Mouse (Mus musculus): Measurements from ENCODE around the gene Cplx3.

The Cplx3 gene

DNA sequence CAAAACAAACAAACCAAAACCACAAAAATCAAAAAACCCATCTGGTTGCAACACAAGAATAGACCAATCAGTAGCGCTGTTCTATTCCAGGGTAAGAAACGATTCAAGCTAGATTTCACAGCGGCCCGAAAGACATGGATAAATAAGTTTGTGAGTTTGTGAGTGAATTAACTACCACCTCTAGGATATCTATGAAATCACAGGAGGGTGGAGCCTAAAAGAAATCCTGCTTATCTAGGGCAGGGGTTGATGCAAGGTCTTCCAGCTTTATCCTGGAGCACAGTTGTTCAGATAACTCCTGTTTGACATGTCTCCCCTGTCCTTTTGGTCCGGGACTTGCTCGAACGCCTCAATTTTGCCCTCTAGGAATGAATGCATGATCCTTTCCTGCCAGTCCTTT lies 45.8 kb downstream of the Cplx3 start:
- no peak for DNase-seq (ENCODE audit: low spot score in 2 of 2)

DNA sequence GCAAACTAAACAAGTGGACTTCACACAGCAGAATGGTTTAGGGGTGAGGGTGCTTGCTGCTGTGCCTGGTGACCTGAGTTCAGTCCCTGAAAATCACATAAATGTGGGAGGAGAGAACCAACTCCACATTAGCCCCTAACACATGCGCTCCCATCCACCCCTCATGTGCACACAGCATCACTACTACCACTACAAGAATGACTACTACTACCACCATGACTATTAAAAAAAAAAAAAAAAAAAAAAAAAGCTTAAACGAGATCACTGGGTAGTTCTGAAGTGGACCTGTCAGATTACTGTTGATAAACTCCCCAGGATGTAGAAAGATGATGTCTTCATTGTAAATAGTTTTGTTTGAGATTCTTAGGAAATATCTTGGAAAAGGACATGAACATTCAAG lies 46.5 kb downstream of the Cplx3 start:
- no peak for DNase-seq (ENCODE audit: low spot score in 2 of 2)

DNA sequence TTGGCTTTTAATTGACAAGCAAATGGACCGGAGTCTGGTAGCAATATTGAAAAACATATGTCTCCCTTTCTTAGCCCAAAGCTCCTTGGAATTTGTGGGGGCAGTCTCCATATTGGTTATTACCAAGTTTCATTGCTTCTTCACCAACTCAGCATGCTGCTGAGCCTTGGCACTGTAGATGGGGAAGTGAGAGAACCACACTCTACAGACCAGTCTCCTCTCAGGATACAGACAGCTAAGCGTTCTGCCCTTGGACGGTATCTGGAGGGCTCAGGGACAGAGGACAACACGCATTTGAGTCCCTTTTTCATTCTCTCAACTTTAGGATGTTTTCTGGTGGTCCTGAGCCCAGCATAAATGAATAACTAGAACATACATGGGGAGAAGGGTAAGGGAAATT lies 47.5 kb downstream of the Cplx3 start:
- DNase-seq (ENCODE audit: low spot score in 2 of 2): no peak

DNA sequence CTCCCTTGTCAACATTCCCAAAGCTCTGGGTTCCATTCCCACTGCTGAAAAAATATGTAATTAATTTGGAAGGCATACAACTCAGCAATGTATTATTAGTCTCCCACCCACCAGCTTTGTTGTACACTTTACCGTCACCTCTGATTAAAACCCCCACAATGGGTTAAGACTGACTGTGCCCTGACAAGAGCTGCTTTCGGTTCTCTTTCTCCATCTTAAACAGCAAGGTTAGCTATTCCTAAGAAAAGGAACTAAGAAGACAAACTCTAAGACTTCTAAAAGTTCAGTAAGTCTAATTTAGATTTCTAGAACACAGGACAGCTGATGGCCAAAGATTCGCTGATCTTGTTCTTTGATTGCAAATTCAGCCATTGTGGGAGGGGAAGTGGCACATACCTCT lies 48.9 kb downstream of the Cplx3 start:
- DNase-seq (ENCODE audit: low spot score in 2 of 2): no peak

DNA sequence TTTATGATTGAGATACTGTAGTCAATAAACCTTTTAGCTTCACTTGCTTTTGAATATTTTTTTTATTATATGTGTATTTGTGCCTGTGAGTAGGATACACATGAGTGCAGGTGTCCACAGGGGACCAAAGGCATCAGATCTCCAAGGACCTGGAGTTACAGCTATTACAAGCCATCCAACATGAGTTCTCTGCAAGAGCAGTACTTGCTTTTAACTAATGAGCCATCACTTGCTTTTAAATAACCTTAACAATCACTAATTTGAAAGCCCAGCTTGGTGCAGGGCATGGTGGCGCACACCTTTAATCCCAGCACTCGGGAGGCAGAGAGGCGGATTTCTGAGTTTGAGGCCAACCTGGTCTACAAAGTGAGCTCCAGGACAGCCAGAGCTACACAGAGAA lies 51.3 kb downstream of the Cplx3 start:
- no peak for DNase-seq (ENCODE audit: low spot score in 2 of 2)

DNA sequence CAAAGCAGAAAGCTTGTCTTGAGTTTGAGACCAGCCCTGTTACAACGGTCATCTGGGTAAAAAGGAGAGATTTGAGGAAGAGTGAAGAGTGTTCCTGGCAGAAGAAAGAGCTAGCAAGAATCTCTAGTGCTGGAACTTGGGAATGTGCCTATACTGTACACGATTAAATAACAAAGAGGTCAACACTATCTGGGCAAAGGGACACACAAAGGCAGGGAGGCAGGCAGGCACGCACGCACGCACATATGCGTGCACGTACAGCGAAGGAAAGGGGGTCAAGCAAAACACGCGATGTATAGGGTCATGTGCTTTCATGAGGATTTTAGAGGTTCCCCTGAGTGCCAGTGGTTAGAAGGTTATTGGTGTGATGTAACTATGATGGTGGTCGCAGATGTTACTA lies 53.0 kb downstream of the Cplx3 start:
- DNase-seq (ENCODE audit: low spot score in 2 of 2): no peak

DNA sequence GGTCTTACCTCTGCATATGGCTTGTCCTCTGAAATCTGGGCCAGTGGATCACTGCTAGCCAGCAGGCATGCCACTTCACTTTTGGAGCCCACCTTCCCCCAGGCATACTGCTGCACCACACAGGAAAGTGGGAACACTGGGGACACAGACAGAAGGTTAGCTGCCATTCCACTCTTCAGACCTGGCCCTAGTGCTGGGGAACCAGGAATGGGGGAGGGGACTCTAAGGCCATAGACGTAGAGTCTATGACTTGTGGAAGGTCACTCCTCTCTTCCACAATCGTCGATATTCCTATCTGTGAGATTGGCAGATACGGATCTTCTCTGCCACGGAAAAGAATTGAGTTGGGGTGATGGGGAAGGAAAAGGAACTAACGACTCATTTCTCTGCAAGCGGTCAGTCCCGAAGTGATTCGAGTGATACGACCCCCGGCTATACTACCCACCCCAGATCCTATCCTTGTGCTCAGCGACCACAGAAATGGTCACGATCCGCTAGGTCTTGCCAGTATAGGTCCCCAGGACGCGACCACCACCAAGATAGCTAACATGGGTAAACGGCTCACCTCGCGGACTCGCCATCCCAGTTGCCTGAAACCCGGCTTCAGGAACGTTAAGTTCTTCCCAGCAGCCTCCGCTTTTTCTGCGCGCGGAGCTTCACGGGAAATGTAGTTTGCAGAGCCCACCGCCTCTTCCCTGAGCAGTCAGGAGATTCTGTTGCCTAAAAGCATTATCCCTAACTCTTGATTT lies 53.8 kb downstream of the Cplx3 start, which contains the start of gene Mpi:
Gene Mpi, minus strand, starts transcription at position 625 of the 749 bp plus-strand sequence.
- DNase-seq (ENCODE audit: low spot score in 2 of 2): peak in 1 of 2 experiments; percentile 66

DNA sequence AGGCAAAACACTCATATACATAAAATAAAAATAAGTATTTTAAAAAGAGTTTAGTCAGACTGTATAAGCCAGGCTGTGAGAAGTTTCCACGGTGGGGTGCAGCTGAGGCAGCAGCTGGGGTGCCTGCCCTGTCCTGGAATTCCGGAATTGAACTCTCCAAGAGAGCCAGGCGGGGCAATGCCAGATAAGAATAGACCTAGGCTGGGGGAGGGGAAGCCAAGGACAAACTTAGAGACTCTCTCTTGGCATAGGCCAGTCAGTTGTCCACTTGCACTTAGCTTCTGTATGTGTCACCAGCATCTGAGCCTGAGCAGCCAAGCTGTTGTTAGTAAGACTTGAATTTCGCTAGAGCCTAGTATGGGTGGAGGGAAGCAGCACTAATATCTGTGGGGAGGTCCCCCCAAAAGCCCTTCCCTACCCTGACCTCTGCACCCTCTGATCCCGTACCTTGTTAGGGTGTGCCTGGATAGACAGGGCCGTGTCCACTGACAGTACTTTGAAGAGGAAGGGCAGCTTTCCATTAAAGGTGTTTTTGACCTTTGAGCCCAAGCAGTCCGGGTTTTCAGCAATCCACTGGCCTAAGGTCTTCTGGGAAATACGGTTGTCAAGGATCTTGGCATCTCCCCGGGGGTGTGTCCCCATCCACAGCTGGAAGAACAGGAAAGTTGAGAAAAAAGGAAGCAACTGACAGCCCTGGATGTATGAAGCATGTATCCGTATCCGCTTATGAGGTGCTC lies 55.8 kb downstream of the Cplx3 start:
- peak; percentile 71 to 80 for DNase-seq (ENCODE audit: low spot score in 2 of 2)
